Mouse (Mus musculus) thymus, postnatal 0 days (tissue): ENCODE measurements around the gene Cdh11. TPM values are rescaled to one million over a fixed set of nuclear protein-coding genes. Genes with fewer than 3 reads are reported as not detected.

ENCODE experiments used
- DNase-seq: peaks from one replicate; pipeline ENCODE4 v3.0.0-alpha.2; 2015; ENCODE audit warnings: low spot score
- polyA plus RNA-seq: library from polyadenylated mRNA; unstranded; fragments of >200 nt; fragmentation: Nextera tagmentation; extraction: Ambion mirVana; gene quantifications from 2 replicates; pipeline ENCODE4 v1.2.1, GENCODE M21; 2015

The Cdh11 gene
- 2.6 and 3.0 TPM in 2 replicates for polyA plus RNA-seq

GRCm38 (mm10) chr8:102785592-102786416 lies at the start of gene Cdh11:
Gene Cdh11 (minus strand): TSS chr8:102785642.
- no peak for DNase-seq

DNA sequence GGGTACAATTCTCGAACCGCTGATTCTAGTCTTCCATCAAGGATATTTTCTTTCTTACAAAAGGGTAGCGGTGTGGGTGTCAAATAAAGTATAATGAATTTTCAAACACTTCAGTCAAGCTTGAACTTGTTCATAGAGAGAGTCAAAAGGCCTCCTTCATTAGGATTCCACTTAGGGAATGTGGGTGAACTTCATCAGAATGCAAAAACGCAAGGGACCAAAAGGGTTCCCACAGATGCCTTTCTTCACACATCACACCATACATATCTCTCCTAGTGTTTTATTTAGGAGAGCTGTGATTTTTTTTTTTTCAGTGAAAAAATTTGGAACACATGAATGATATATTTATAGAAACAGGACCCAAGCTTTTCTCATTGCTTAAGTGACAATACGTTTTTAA lies 28.5 kb upstream of the Cdh11 start:
- no peak for DNase-seq

- no peak for DNase-seq
Observed at GRCm38 (mm10) chr8:102790303-102790702, 4.9 kb upstream of the Cdh11 start.

DNA sequence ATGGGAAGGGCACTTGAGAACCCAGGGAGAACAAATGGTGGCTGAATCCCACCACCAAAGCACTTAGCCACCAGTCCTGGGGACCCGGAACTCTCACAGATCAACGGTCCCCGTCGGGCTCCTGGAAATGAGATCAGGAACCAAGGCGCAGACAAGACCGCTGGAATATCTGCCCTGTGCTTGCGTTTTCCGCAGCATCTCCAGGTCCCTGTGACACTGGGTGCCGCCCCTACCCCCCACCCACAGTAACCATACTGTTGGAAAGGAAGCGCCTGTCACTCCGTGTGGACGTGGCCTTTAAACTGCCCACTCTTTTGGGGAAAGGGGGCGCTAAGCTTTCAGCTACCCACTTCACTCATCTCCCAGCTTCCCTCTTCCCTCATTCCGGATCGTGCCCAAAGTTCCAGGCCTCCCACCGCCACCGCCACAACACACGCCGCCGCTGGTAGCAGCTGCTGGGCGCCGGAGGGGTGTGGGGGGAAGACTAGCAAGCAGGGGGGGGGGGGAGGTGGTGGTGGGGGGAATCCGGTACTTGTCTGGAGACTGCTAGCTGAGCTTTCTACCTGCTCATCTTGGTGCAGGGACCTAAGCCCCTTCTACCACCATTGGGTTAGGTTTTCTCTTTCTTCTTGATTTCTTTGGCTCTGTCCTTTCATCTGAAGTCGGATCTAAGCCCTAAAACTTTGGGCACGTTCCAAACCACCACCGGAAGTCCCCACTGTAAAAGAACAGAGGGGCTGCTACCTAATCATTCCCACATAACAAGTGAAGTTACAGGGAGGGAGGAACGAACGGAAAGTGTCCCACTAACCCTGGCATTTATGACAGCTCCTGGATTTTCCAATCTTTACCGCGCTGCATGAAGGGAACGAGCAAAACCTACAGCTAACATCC lies 1.3 kb upstream of the Cdh11 start:
- no peak for DNase-seq

DNA sequence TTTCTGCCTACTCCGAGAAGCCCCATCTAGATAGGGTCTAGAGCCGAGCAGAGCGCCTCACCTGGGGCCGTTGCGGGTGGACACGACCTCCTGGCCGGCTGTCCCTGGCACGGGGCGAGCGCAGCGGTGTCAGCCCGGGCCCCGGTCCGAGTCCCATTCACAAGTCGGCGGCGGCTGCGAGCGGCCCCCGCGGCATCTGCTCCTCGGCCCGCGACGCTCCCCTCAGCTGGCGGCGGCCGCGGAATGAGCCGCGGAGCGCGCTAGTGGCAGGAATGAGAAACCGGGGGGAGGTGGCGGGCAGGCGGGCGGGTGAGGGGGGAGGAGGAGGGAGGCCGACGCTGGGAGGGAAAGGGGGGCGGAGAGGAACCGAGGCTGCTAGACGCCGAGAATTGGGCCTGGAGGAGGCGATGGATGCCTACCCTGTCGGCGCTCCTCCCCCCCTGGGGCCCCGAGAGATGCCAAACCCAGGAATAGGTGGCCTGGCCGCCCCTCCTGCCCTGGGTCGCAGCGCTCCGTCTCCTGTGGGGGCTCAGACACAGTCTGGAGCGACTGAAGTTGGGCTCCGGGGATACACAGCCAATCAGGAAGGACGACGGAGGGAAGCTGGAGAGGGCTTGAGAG lies 497 bp downstream of the Cdh11 start:
- no peak for DNase-seq

DNA sequence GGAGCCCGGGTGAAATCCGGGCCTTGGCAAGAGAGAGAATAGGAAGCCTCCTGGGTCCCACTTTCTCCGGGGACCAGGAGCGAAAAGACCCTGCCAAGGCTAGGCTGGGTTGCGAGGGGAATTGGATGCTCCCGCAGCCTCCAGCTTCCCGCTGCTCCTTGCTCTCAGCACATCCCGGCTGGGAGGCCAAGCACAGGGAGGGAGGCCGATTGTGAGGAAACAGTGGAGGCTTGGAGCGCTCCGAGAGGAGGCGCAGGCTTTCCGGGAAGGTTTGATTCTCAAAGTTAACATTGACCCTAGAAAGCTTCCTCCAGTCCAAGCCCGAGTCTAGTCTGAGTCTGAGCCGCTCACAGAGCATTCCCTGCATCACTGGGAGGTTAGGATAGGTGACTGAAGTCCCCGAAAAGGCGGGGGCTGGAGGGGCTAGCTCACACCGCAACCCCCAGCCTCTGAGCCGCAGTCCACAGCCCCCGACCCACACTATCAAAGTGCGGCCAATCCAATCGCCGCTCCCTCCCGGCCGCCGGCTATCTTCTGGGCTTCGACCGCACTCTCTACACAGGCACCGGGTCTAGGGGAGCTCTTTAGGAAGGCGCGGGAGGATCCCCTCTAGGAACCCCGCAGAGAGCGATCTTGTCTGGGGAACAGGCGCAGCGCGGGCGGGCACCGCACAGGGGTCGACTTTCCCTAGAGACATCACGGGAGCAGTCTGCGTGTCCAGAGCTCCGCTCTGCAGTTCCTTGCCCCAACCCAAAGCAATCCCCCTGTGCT lies 1.4 kb downstream of the Cdh11 start:
- DNase-seq = no peak

- no peak for DNase-seq
Observed at GRCm38 (mm10) chr8:102782707-102783489, 2.5 kb downstream of the Cdh11 start.

DNA sequence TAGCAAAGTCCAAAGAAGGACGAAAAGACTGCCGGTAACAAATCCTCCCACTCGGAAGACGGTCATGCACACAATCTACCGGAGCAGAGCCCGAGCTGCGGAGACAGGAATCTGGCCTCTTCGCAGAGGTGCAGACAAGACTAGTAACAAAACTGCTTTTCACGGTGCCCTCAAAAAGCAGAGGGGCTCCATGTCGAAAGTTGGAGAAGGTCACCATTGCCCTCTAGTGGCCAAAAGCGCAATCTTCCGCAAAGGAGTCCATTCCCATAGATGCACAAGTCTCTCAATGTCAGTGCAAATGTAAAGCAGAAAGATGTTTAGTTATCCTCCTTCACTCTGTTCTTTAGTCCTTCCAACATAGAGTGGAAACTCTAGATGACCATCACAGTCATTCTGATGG lies 4.5 kb downstream of the Cdh11 start:
- DNase-seq = peak; percentile 48

GRCm38 (mm10) chr8:102774594-102774993 lies 10.8 kb downstream of the Cdh11 start:
- DNase-seq = no peak

GRCm38 (mm10) chr8:102771456-102771855 lies 14.0 kb downstream of the Cdh11 start:
- no peak for DNase-seq

- DNase-seq = no peak
Observed at GRCm38 (mm10) chr8:102753839-102754238, 31.6 kb downstream of the Cdh11 start.

- no peak for DNase-seq
Observed at GRCm38 (mm10) chr8:102742940-102743339, 42.5 kb downstream of the Cdh11 start.

DNA sequence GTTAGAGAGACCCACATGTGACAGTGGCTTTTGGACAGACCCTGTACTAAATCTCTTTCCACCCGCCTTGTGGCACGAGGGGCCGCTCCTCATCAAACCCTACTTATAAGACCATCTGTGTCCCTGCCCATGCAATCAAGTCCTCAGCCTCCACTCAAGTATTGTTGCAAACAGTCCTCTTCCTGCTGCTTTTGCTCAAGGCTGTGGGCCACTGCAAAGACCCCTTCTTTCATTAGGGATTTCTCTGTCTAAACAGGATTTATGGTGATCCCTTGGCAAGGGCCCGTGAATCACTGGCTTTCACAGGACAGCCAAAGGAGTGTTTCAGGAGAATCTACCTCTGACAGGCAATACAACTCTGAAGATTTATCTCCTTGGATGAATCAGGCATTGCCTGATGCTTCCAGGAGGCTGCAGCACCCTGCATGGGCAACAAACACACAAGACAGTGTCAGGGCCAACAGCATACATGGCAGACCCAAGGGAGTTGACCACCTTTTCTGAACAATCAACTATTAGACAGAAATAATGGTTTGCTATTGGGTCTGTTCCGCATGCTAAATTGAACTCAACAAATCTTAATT lies 43.3 kb downstream of the Cdh11 start:
- no peak for DNase-seq

GRCm38 (mm10) chr8:102740963-102741362 lies 44.5 kb downstream of the Cdh11 start:
- no peak for DNase-seq

DNA sequence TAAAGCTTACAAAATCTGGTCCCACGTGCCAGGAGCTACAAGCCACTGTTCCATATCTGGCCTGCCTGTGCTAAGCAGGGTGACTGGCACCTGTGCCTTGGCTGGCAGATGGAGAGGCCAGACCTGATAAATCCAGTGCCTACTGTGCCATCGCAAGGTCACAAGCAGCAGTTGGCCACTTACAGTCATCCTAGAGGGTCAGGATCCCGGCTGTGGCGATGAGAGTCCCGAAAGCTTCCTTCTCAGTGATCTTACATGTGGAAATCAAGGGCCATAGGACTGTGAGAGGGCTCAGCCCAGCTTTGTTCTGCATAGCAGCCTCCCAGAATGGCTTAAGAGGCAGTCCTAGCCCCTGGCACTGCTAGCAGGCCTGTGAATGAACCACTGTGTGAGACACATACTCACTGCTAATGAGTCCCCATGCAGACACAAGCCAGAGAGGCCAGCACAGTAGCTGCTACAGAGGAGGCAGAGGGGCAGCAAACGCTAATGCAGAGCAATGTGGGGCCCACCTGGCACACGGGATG lies 46.4 kb downstream of the Cdh11 start:
- DNase-seq = no peak

GRCm38 (mm10) chr8:102738395-102738794 lies 47.0 kb downstream of the Cdh11 start:
- DNase-seq = no peak

DNA sequence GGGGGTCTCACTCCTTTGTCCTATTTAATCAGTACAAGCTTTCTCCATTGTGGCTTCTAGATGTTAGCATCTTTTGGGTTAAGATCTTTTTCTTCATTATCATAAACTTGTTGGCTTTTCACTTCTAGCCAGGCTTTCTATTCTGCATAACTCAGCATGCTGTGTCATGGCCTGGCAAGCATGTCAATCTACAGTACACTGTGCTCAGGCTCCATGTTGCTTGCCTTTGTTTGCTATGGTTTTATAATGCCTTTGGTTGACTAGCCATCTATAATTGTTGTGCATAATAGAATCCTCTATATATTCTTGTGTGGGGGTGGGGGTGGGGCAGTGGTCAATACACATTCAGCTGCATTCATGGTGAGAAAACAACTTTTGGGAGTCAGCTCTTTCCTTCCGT lies 51.0 kb downstream of the Cdh11 start:
- no peak for DNase-seq

- DNase-seq = no peak
Observed at GRCm38 (mm10) chr8:102726206-102726935, 59.1 kb downstream of the Cdh11 start.

GRCm38 (mm10) chr8:102725496-102725895 lies 59.9 kb downstream of the Cdh11 start:
- no peak for DNase-seq
